ENCODE assay signal across 22 mouse cellular contexts in genomic region chr11:119806539-119806938, GRCm38 (mm10).
DNase-seq lines count a peak whose midpoint lies in the region; ATAC-seq lines count a peak whose summit lies in the region.
"Had no signal": no experiment of that assay in that cellular context is flagged by ENCODE, and none has a peak within 500 bp of the region (broad histone marks: within the 10 kb centered on the region; RNA-seq: fewer than 3 reads in every experiment).

No protein-coding gene starts in this region.

- ATAC-seq in hindbrain, embryonic 12.5 days (ENCODE audit: low FRiP score): no peak
- no peak for ATAC-seq in hindbrain, embryonic 16.5 days
- no peak for ATAC-seq in midbrain, embryonic 15.5 days (replicated peaks)
- ATAC-seq in midbrain, embryonic 11.5 days (ENCODE audit: low FRiP score): no peak
- no peak for ATAC-seq in hindbrain, embryonic 15.5 days (ENCODE audit: low FRiP score, low read depth)
- ATAC-seq: forebrain, postnatal 0 days; inflammation-experienced regulatory T-cells, adult 6 months; Patski had no signal

- H3K27me3 ChIP-seq in hindbrain, embryonic 12.5 days: no peaks in the 10 kb centered on the region
- no peaks in the 10 kb centered on the region for H3K27me3 ChIP-seq in hindbrain, embryonic 16.5 days (replicated peaks; ENCODE audit: control insufficient read depth, insufficient read depth, low read length)
- no peaks in the 10 kb centered on the region for H3K27me3 ChIP-seq in midbrain, embryonic 15.5 days (replicated peaks)
- H3K27me3 ChIP-seq in midbrain, embryonic 11.5 days (ENCODE audit: control insufficient read depth, insufficient read depth, low read length): no peaks in the 10 kb centered on the region
- no peaks in the 10 kb centered on the region for H3K27me3 ChIP-seq in hindbrain, embryonic 15.5 days
- H3K27me3 ChIP-seq: lung, embryonic 15.5 days; Patski had no signal

- no peak overlapping the region for H3K4me3 ChIP-seq in hindbrain, embryonic 12.5 days
- H3K4me3 ChIP-seq in hindbrain, embryonic 16.5 days (ENCODE audit: low read length): no peak overlapping the region
- H3K4me3 ChIP-seq in midbrain, embryonic 15.5 days: no peak overlapping the region
- no peak overlapping the region for H3K4me3 ChIP-seq in midbrain, embryonic 11.5 days (ENCODE audit: low read depth, low read length)
- H3K4me3 ChIP-seq in hindbrain, embryonic 15.5 days: no peak overlapping the region
- H3K4me3 ChIP-seq: lung, embryonic 15.5 days had no signal

- no peak for DNase-seq in midbrain, embryonic 11.5 days (ENCODE audit: low spot score, missing footprints)
- DNase-seq in thymus, postnatal 36 days: no peak
- DNase-seq in layer of hippocampus, postnatal 36 days: no peak
- DNase-seq: adrenal gland, postnatal 10 days; B cell, adult 2 months; cerebellum, postnatal 10 days; forebrain, postnatal 0 days; heart, postnatal 10 days; kidney, adult 2 months; kidney, postnatal 10 days; layer of hippocampus, adult 9-11 months; right cerebral cortex, postnatal 14 days; thymus, postnatal 4 days had no signal

- WGBS in hindbrain, embryonic 12.5 days: 95% methylated on average over 8 of the region's 8 CpGs
- WGBS in hindbrain, embryonic 16.5 days: 96% methylated on average over 8 of the region's 8 CpGs
- WGBS in midbrain, embryonic 15.5 days: 95% methylated on average over 8 of the region's 8 CpGs
- WGBS in midbrain, embryonic 11.5 days: 97% methylated on average over 8 of the region's 8 CpGs
- WGBS in hindbrain, embryonic 15.5 days: 96% methylated on average over 8 of the region's 8 CpGs

- H3K27ac ChIP-seq in hindbrain, embryonic 12.5 days: peak overlapping the region; percentile 71
- no peak overlapping the region for H3K27ac ChIP-seq in hindbrain, embryonic 16.5 days (ENCODE audit: low read depth, low read length)
- peak overlapping the region; percentile 64 for H3K27ac ChIP-seq in midbrain, embryonic 15.5 days
- no peak overlapping the region for H3K27ac ChIP-seq in midbrain, embryonic 11.5 days (ENCODE audit: low read depth, low read length)
- H3K27ac ChIP-seq in hindbrain, embryonic 15.5 days (replicated peaks): 0 out of 2 replicates have a peak overlapping the region, but pooled peaks have one; percentile 63
- H3K27ac ChIP-seq: liver, embryonic 14.5 days; lung, embryonic 15.5 days had no signal

- H3K4me2 ChIP-seq in hindbrain, embryonic 12.5 days (replicated peaks): no peak overlapping the region
- H3K4me2 ChIP-seq in hindbrain, embryonic 16.5 days (ENCODE audit: low read length): no peak overlapping the region
- H3K4me2 ChIP-seq in midbrain, embryonic 15.5 days: no peak overlapping the region
- H3K4me2 ChIP-seq in midbrain, embryonic 11.5 days: no peak overlapping the region
- no peak overlapping the region for H3K4me2 ChIP-seq in hindbrain, embryonic 15.5 days
- H3K4me2 ChIP-seq: heart, embryonic 11.5 days; lung, embryonic 15.5 days had no signal

- H3K4me1 ChIP-seq in hindbrain, embryonic 12.5 days: peaks cover 12% of the 10 kb centered on the region
- H3K4me1 ChIP-seq in hindbrain, embryonic 16.5 days (ENCODE audit: control insufficient read depth, insufficient read depth, low read depth, low read length): peaks cover 3% of the 10 kb centered on the region
- H3K4me1 ChIP-seq in midbrain, embryonic 15.5 days: peaks cover 17% of the 10 kb centered on the region
- no peaks in the 10 kb centered on the region for H3K4me1 ChIP-seq in midbrain, embryonic 11.5 days (ENCODE audit: control insufficient read depth, insufficient read depth, low read length)
- H3K4me1 ChIP-seq in hindbrain, embryonic 15.5 days (replicated peaks): peaks cover 21% of the 10 kb centered on the region

- H3K9ac ChIP-seq in hindbrain, embryonic 12.5 days: no peak overlapping the region
- H3K9ac ChIP-seq in hindbrain, embryonic 16.5 days (ENCODE audit: low read depth, low read length): no peak overlapping the region
- no peak overlapping the region for H3K9ac ChIP-seq in midbrain, embryonic 15.5 days
- H3K9ac ChIP-seq in midbrain, embryonic 11.5 days (ENCODE audit: low read length): no peak overlapping the region
- no peak overlapping the region for H3K9ac ChIP-seq in hindbrain, embryonic 15.5 days
- H3K9ac ChIP-seq: forebrain, postnatal 0 days; liver, embryonic 14.5 days; lung, embryonic 15.5 days had no signal

- H3K36me3 ChIP-seq in hindbrain, embryonic 12.5 days: no peaks in the 10 kb centered on the region
- H3K36me3 ChIP-seq in hindbrain, embryonic 16.5 days (ENCODE audit: control insufficient read depth, insufficient read depth, low read length): no peaks in the 10 kb centered on the region
- H3K36me3 ChIP-seq in midbrain, embryonic 15.5 days (replicated peaks): no peaks in the 10 kb centered on the region
- H3K36me3 ChIP-seq in midbrain, embryonic 11.5 days (ENCODE audit: control insufficient read depth, insufficient read depth, low read length): no peaks in the 10 kb centered on the region
- H3K36me3 ChIP-seq in hindbrain, embryonic 15.5 days: no peaks in the 10 kb centered on the region
- H3K36me3 ChIP-seq: lung, embryonic 15.5 days had no signal

- H3K9me3 ChIP-seq in hindbrain, embryonic 12.5 days (replicated peaks): no peaks in the 10 kb centered on the region
- no peaks in the 10 kb centered on the region for H3K9me3 ChIP-seq in hindbrain, embryonic 16.5 days (ENCODE audit: control insufficient read depth, low read length)
- H3K9me3 ChIP-seq in midbrain, embryonic 15.5 days: no peaks in the 10 kb centered on the region
- no peaks in the 10 kb centered on the region for H3K9me3 ChIP-seq in midbrain, embryonic 11.5 days (ENCODE audit: control insufficient read depth, low read length)
- H3K9me3 ChIP-seq in hindbrain, embryonic 15.5 days: no peaks in the 10 kb centered on the region
- H3K9me3 ChIP-seq: lung, embryonic 15.5 days had no signal

Comparison
In these comparisons a context has a peak if more than half of its experiments do, and no peak if none do; other contexts are left out.
1. H3K27ac ChIP-seq: peak in hindbrain, embryonic 12.5 days (single experiment), midbrain, embryonic 15.5 days (single experiment) and hindbrain, embryonic 15.5 days (single experiment); none in hindbrain, embryonic 16.5 days (single experiment) and midbrain, embryonic 11.5 days (single experiment).